Comparison of ENCODE assay signal across 7 mouse cellular contexts in genomic region chr11:117606605-117607203, GRCm38 (mm10). TPM values are rescaled to one million over a fixed set of nuclear protein-coding genes. Genes with fewer than 3 reads are reported as not detected.
DNase-seq lines count a peak whose midpoint lies in the region; ATAC-seq and TF ChIP-seq lines count a peak whose summit lies in the region.

No protein-coding gene starts in this region.

- H3K9ac ChIP-seq in forebrain, postnatal 0 days: no peak overlapping the region
- no peak overlapping the region for H3K9ac ChIP-seq in neural tube, embryonic 15.5 days (replicated peaks)

- H3K9me3 ChIP-seq in forebrain, postnatal 0 days (ENCODE audit: low read length): no peaks in the 10 kb centered on the region
- no peaks in the 10 kb centered on the region for H3K9me3 ChIP-seq in neural tube, embryonic 15.5 days (replicated peaks)

- peak; percentile 66 for DNase-seq in testis, postnatal 10 days (ENCODE audit: low spot score)
- DNase-seq in testis, postnatal 14 days (ENCODE audit: low spot score): no peak
- peak; percentile 38 for DNase-seq in forebrain, postnatal 0 days
- DNase-seq in kidney, postnatal 36 days: peak; percentile 48 to 75
- DNase-seq in gastrocnemius, adult 8-10 months (ENCODE audit: low spot score in 2 of 2): no peak

- H3K4me2 ChIP-seq in forebrain, postnatal 0 days (ENCODE audit: low read depth): no peak overlapping the region
- H3K4me2 ChIP-seq in neural tube, embryonic 15.5 days: peak overlapping the region; percentile 27; the same call in 1 of the 2 replicates

- no peaks in the 10 kb centered on the region for H3K36me3 ChIP-seq in forebrain, postnatal 0 days (ENCODE audit: insufficient read depth)
- no peaks in the 10 kb centered on the region for H3K36me3 ChIP-seq in neural tube, embryonic 15.5 days

- H3K27ac ChIP-seq in forebrain, postnatal 0 days (ENCODE audit: low read depth, low read length): no peak overlapping the region
- H3K27ac ChIP-seq in neural tube, embryonic 15.5 days (replicated peaks): 0 out of 2 replicates have a peak overlapping the region, but pooled peaks have one; percentile 41

- ATAC-seq in forebrain, postnatal 0 days: no peak
- peak; percentile 21; the same call in 1 of the 2 replicates for ATAC-seq in neural tube, embryonic 15.5 days (ENCODE audit: low FRiP score)
- no peak for ATAC-seq in inflammation-experienced regulatory T-cells, adult 6 months

- no peaks in the 10 kb centered on the region for H3K27me3 ChIP-seq in forebrain, postnatal 0 days (ENCODE audit: insufficient read depth, low read length)
- H3K27me3 ChIP-seq in neural tube, embryonic 15.5 days (replicated peaks): 0 out of 2 replicates have a peak, but pooled peaks cover 5% of the 10 kb centered on the region

- WGBS in forebrain, postnatal 0 days: 9% methylated on average over 13 of the region's 13 CpGs
- 9% methylated on average over 13 of the region's 13 CpGs for WGBS in neural tube, embryonic 15.5 days

- H3K4me3 ChIP-seq in forebrain, postnatal 0 days (ENCODE audit: low read depth, low read length): no peak overlapping the region
- no peak overlapping the region for H3K4me3 ChIP-seq in neural tube, embryonic 15.5 days (replicated peaks)

- peak; percentile 38 for TF ChIP-seq CTCF in forebrain, postnatal 0 days (IDR thresholded peaks at IDR 0.05; ENCODE audit: low read depth)

- peaks cover 9% of the 10 kb centered on the region for H3K4me1 ChIP-seq in forebrain, postnatal 0 days (ENCODE audit: insufficient read depth)
- peaks cover 38% of the 10 kb centered on the region for H3K4me1 ChIP-seq in neural tube, embryonic 15.5 days

RNA-seq across cellular contexts. Expression of gene Tnrc6c, which starts 47.4 kb away (rescaled TPM):
- total RNA-seq in forebrain, postnatal 0 days (2014; rRNA removed): 56.9 and 71.6 TPM in 2 replicates
- polyA plus RNA-seq in forebrain, postnatal 0 days (2015; fragmentation: Nextera tagmentation; extraction: Ambion mirVana): 13.1 and 19.9 TPM in 2 replicates
- 20.5 and 23.6 TPM in 2 replicates for polyA plus RNA-seq in neural tube, embryonic 15.5 days (2015; fragmentation: Nextera tagmentation; extraction: Ambion mirVana)
- 10 to 100 TPM; 17.0 to 20.8 (median 18.6) TPM for total RNA-seq in gastrocnemius, adult 8-10 months (2022)
- 10 to 100 TPM; 10.8 to 19.2 (median 17.4) TPM for polyA plus RNA-seq in inflammation-experienced regulatory T-cells, adult 6 months (2017; shearing (Covaris generic))

Comparison
In these comparisons a context has a peak if more than half of its experiments do, and no peak if none do; other contexts are left out.
1. DNase-seq: peak in testis, postnatal 10 days (single experiment), forebrain, postnatal 0 days (single experiment) and kidney, postnatal 36 days (2 of 2); none in testis, postnatal 14 days (single experiment) and gastrocnemius, adult 8-10 months (0 of 2).